Mouse (Mus musculus): Measurements from ENCODE around the gene 6030445D17Rik. TPM values are rescaled to one million over a fixed set of nuclear protein-coding genes. Genes with fewer than 3 reads are reported as not detected.
A peak's percentile ranks its signal among the peaks of the same experiment; 100 is the strongest.

6030445D17Rik gene
- total RNA-seq, 2 experiments from 2014 or later, result 0.34 to 0.45 TPM

DNA sequence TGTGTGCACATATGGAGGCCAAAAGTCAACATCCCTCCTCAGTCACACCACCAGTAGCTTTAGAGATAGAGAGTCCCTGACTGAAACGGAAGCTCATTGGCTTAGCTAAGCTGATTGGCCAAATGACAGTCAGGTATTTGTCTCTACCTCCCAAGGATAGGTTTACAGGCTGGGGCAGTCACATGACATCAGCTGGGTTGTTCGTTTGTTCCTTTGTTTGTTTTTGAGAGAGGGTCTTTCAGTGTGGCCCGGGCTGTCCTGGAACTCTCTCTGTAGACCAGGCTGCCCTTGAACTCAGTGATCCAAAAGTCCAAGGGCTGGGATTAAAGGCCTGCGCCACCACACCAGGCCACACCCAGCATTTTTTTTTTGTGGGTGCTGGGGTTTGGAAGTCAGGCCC is 844 bp upstream of the 6030445D17Rik start:
- no peak for DNase-seq

DNA sequence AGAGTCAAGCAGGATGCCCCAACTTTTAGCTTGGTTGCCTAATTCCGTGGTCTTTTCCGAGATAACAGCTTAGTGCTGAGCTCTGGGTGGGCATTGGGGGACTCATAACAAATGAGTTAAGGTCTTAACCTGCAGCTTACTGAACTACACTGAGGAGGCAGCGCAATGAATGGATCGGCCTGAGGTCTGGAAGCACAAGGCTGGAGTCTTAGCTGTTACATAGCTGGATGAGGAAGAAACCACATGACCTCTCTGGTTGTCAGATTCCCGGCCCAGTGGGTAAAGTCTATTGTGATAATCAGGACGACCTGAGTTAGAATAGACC is 327 bp upstream of the 6030445D17Rik start:
- DNase-seq, result no peak

DNA sequence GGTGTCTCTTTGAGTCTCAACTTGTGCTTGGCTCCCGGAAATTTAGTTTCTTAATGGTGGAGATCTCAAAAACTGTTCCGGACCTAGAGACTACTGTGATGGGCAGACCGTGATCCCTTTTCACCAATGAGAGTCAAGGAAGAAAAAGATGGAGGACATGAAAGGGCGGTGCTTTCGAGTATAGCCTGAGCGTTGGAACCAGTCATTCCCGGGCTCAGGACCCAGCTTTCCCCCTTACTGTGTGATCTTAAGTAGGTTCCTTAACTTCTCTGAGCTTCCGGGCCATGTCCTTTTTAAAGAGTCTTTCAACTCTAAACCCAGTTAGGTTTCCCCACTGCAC is 759 bp downstream of the 6030445D17Rik start:
- peak; percentile 39 for DNase-seq

DNA sequence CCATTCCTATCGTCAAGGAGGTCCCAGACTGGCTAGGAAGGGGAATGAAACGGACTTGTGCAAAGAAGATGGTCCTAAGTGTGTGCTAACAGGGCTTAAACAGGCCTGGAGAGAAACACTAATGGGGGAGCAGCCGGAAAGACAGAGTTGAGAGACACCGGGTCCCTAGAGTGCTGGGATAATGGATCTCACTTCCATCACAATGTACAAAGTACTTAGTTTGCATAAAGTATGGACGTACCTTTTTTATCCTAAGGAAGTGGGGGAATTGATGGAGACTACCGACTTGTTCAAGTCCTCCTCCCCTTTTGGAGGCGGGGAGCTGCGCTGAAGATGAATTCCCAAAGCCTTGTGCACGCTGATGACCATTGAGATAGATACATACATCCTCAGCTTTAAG is 1.4 kb downstream of the 6030445D17Rik start:
- no peak for DNase-seq

DNA sequence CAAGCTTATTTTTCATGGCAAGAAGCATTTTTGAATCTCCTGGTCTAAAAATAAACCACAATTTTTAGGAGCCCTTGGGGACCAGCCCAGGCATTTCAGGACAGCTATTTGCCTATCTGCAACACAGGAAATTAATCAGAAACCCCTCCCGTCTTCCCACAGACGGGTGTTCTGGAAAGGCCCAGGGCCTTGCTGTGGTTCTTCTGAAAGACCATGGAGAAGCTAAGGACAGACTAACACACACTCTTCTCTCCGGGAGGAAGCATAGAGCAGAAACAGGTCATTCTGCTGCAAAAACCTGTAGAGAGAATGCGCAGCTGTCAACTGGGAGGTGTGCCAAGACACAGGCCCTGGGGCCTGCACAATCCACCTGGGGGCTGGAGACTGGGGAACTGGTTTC is 4.2 kb downstream of the 6030445D17Rik start:
- DNase-seq, result peak; percentile 49

DNA sequence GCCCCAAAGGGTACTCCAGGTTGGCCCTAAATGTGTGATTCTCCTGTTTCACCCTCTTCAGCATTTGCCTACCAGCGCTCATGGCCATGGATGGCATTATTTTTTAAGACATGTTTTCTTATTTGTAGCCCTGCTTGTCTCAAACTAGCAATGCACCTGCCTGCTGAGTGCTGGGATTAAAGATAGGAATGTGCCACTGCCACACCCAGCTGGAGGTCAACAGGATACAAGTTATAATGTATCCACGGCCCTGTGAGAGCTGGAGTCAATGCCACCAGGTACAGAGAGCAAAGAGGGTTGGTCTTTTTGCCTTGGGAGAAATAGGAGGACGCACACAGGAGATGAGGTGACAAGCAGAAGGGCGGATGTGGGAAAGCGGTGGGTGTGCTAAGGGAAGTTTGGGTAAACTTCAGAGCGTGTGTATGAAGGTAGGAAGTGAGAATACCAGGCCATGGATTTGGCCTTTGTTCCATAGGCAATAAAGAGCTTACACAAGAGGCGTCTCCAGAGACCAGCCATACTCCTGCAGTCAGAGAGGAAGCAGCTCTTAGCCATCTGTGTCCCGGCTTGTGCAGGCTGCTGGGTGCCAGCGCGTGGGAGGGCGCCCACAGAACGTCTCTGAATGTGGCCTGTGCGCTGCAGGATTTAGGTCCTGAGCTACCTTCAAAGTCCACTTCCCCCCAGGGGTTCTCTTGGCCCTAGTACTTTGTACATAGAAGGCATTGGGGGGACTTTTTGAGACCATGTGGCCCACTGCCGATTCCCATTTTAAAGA is 6.7 kb downstream of the 6030445D17Rik start:
- DNase-seq, result peak; percentile 41

DNA sequence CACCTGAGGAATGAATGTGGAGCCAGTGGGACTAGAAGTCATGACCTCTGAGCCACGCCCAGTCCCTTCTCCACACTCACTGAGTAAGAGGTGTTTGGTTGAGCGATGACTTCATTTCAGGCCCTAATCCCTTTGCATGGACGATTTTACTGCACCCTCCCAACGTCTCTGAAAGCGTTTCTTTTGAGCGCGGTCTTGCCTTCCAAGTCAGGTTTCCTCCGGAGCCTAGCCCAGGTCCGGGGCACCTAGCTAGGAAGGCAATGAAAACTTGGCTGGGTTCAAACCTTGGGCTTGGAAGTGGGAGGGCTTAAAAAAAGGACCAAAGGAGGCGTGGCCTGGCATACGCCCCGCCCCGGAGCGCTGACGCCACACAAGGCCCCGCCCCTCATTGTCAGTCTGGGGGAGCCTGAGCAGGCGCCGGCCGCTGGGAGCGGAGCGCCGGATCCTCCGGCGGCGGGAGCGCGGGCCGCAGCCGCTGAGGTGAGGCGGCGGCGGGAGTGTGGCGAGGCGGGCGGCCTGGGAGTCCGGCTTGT is 7.4 kb downstream of the 6030445D17Rik start, which contains the start of gene Luzp1:
Gene Luzp1 (plus strand): TSS at position 391 of the 533 bp plus-strand sequence.
- DNase-seq, result peak; percentile 97

GRCm38 (mm10) chr4:136469941-136470346 is 7.9 kb downstream of the 6030445D17Rik start:
- no peak for DNase-seq

GRCm38 (mm10) chr4:136470347-136471071 is 8.5 kb downstream of the 6030445D17Rik start:
- DNase-seq, result peak; percentile 68

DNA sequence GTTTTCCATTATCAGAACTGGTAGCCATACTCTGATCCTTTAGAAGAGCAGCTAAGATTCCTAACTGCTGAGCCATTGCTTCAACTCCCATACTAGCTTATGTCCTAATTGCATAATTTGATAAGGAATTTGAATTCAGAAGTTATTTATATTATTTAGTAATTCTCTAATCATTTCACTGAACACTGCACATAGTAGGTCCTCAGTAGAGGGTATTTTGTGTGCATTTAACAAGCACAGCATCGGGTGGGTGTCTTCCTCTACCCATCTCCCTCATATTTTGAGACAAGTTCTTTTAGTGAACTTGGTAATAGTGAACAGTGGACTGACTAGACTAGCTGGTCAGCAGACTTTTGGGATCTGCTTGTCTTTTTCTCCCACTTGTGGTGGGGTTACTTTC is 14.6 kb downstream of the 6030445D17Rik start:
- no peak for DNase-seq

GRCm38 (mm10) chr4:136486549-136486948 is 24.5 kb downstream of the 6030445D17Rik start:
- DNase-seq, result no peak

DNA sequence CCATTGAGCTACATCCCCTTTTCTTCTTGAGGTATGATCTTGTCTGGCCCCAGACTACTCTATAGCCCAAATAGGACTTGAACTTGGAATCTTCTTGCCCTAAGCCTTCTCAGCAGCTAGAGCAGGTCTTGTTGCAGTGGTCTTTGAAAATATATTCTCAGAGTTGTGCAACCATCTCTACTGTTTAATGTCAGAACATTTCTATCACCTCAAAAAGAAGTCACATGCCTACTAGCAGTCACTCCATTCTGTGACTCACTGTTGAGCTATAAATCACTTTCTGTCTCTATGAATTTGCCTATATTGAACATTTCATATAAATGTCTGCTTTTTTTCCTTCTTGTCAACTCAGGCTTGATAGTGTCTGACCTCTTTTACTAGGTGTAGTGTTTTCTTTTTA is 33.9 kb downstream of the 6030445D17Rik start:
- no peak for DNase-seq

DNA sequence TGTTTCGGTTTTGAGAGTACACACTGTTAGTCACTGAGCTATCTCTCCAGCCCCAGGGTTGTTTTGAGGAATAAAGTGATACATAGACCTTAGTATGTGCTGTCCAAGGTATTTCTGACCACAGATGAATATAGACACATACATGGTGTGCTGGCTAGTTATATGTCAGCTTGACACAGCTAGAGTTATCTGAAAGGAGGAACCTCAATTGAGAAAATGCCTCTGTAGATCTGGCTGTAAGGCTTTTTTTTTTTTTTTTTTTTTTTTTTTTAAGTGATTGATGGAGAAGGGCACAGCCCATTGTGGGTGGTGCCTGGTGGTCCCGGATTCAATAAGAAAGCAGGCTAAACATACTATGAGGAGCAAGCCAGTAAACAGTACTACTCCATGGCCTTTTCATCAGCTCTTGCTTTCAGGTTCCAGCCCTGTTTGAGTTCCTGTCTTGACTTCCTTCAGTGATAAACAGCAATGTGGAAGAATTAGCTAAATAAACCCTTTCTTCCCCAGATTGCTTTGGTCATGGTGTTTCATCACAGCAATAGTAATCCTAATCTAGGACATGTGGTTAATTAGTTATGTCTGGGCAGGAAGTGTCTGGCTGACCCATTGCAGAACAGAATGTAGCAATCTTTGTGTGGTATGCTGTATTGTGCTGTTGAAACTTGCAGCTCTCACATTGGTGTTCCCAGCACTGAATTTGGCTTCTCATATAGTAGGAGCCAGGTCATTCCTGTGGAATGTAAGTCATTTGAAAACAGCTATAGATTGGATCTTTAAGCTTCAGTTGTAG is 43.6 kb downstream of the 6030445D17Rik start:
- DNase-seq, result no peak

- peak; percentile 29 for DNase-seq
Observed at GRCm38 (mm10) chr4:136509857-136510256, 47.8 kb downstream of the 6030445D17Rik start.

GRCm38 (mm10) chr4:136511708-136512107 is 49.7 kb downstream of the 6030445D17Rik start:
- DNase-seq, result peak; percentile 27

DNA sequence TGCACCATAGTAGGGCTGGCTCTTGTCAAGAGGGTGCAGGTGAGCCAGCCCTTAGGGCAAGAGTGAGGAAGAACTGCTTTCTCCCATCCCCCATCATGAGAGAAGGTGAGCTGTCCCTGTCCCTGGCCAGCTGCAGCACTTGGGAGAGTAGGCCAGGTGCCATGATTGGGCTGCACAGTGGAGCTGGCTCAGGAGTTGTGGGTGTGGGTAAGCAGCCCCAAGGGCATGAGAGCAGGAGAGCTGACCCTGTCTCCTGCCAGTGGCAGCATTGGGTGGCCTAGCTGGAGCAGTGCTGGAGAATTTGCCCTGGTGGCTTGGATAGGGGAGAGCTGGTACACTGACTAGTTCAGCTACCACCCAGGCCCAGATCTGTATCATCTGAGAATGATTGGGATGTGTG is 50.9 kb downstream of the 6030445D17Rik start:
- peak; percentile 35 for DNase-seq

Other genes with a start within 250 kb of the 6030445D17Rik start
- gene Tcea3, start 214.5 kb upstream of the 6030445D17Rik start, total RNA-seq (2021), result 10 to 100 TPM; 55.2 to 56.7 TPM
- 10 to 100 TPM; 47.0 to 50.1 TPM for gene Zfp46, start 177.6 kb upstream of the 6030445D17Rik start, total RNA-seq (2021)
- gene Hnrnpr, start 151.3 kb upstream of the 6030445D17Rik start, total RNA-seq (2021), result 10 to 100 TPM; 91.9 to 99.3 TPM
- not detected for gene Htr1d, start 38.7 kb upstream of the 6030445D17Rik start, total RNA-seq (2021)
- gene Luzp1, start 7.5 kb downstream of the 6030445D17Rik start, total RNA-seq (2021), result 10 to 100 TPM; 58.4 to 62.3 TPM
- gene Kdm1a, start 140.5 kb downstream of the 6030445D17Rik start, total RNA-seq (2021), result 10 to 100 TPM; 59.1 to 60.3 TPM
- not detected for gene Tex46, start 148.2 kb downstream of the 6030445D17Rik start, total RNA-seq (2021)
- gene Lactbl1, start 160.4 kb downstream of the 6030445D17Rik start, total RNA-seq (2021), result not detected

Measured in heart, postnatal 4 days (tissue).